Mouse (Mus musculus) intestine, embryonic 14.5 days (tissue): ENCODE results near the gene Sertad1. TPM values are rescaled to one million over a fixed set of nuclear protein-coding genes. Genes with fewer than 3 reads are reported as not detected.

ENCODE experiments used
- ATAC-seq: fragments of 200-750 bp; cut with Nextera tagmentation; replicated peaks from 2 replicates; pipeline ENCODE4 v1.8.0; 2017; ENCODE audit warnings: low read depth, moderate number of reproducible peaks, moderate TSS enrichment, moderate library complexity; ENCODE audit not compliant: low FRiP score, low TSS enrichment
- DNase-seq: peaks from one replicate; pipeline ENCODE4 v3.0.0-alpha.2; 2018; ENCODE audit warnings: low spot score
- H3K27ac ChIP-seq: fragments of 300-500 bp; sonication (generic); 2 replicates; pipeline ENCODE4 v1.5.1; 2014; ENCODE audit warnings: low read depth, mild to moderate bottlenecking, control low read depth
- H3K27me3 ChIP-seq: fragments of 300-500 bp; sonication (generic); replicated peaks from 2 replicates; pipeline ENCODE4 v1.6.1; 2014; ENCODE audit warnings: low read length, control low read depth; ENCODE audit not compliant: control insufficient read depth, insufficient read depth
- H3K36me3 ChIP-seq: fragments of 300-500 bp; sonication (generic); 2 replicates; pipeline ENCODE4 v1.6.1; 2014; ENCODE audit warnings: low read length, control low read depth; ENCODE audit not compliant: control insufficient read depth, insufficient read depth
- H3K4me1 ChIP-seq: fragments of 300-500 bp; sonication (generic); replicated peaks from 2 replicates; pipeline ENCODE4 v1.6.1; 2014; ENCODE audit warnings: low read length, control low read depth, mixed read lengths; ENCODE audit not compliant: control insufficient read depth, insufficient read depth
- H3K4me2 ChIP-seq: fragments of 300-500 bp; sonication (generic); 2 replicates; pipeline ENCODE4 v1.6.1; 2014; ENCODE audit warnings: low read length
- H3K4me3 ChIP-seq: fragments of 300-500 bp; sonication (generic); 2 replicates; pipeline ENCODE4 v1.5.1; 2014; ENCODE audit warnings: low read depth, low read length, control low read depth, mixed read lengths
- H3K9ac ChIP-seq: fragments of 300-500 bp; sonication (generic); 2 replicates; pipeline ENCODE4 v1.6.1; 2014; ENCODE audit warnings: mild to moderate bottlenecking, low read length
- H3K9me3 ChIP-seq: fragments of 300-500 bp; sonication (generic); 2 replicates; pipeline ENCODE4 v1.6.1; 2016; ENCODE audit warnings: low read length, control low read depth; ENCODE audit not compliant: control insufficient read depth
- WGBS: fragments of 180-500 bp; shearing (Covaris S2); extraction: QIAGEN DNeasy Blood & Tissue Kit; methylation state at CpG from one replicate; pipeline ENCODE4 v1.1.7; 2014; 5-methylcytosine and 5-hydroxymethylcytosine counted together
- polyA plus RNA-seq: library from polyadenylated mRNA; unstranded; fragments of >200 nt; fragmentation: Nextera tagmentation; extraction: Ambion mirVana; gene quantifications from 2 replicates; pipeline ENCODE4 v1.2.1, GENCODE M21; 2014

The Sertad1 gene
- polyA plus RNA-seq, 1 experiment from 2014 or later = 33.9 TPM

DNA sequence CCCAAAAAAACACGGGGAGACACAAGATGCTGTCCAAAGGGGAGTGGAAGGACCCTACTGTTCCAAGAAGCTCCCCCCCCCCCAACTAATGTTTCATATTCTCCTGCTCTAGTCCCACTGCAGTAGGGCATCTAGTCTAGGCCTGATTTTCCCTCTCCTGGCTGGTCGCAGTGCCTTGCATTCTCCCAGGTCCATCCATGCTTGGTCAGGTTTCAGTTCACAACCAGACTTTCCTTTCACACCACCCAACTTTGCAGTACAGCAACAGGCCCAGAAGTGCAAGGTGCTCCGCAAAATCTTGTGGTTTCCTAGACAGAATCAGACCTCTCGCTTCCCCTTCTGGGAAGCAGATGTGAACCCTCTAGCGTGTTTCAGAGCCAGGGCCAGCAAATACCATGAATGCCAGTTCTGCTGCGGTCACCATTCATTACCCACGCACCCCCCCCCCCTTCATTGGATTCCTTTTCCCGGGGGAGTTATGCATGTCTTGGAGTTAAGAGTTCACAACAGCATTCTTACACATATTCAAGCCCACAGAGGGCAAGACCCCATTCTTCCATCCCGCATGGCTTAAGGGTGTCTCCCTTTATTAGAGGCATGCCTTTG lies 20.2 kb downstream of the Sertad1 start:
- H3K27ac ChIP-seq = peak overlapping the region; percentile 99
- no peak for ATAC-seq
- peak overlapping the region; percentile 68 for H3K4me2 ChIP-seq
- peaks cover 11% of the 10 kb centered on the region; the same call in 1 of the 2 replicates for H3K4me1 ChIP-seq
- 36% methylated on average over 9 of the region's 9 CpGs for WGBS
- peak overlapping the region; percentile 63 for H3K4me3 ChIP-seq
- H3K9ac ChIP-seq = peak overlapping the region; percentile 75
- H3K36me3 ChIP-seq = no peaks in the 10 kb centered on the region
- H3K9me3 ChIP-seq = no peaks in the 10 kb centered on the region
- no peak for DNase-seq
- H3K27me3 ChIP-seq = no peaks in the 10 kb centered on the region

GRCm38 (mm10) chr7:27507711-27508647 lies 21.3 kb downstream of the Sertad1 start:
- Histone ChIP-seq H3K9ac (peak overlapping the region; percentile 75), H3K4me3 (peak overlapping the region; percentile 63), H3K4me2 (peak overlapping the region; percentile 68), H3K36me3 (no peaks in the 10 kb centered on the region), H3K4me1 (peaks cover 11% of the 10 kb centered on the region; the same call in 1 of the 2 replicates), H3K27me3 (no peaks in the 10 kb centered on the region), H3K27ac (peak overlapping the region; percentile 99), H3K9me3 (no peaks in the 10 kb centered on the region)
- ATAC-seq (peak; percentile 92), DNase-seq (peak; percentile 100)
- WGBS = 1% methylated on average over 54 of the region's 54 CpGs

- peak overlapping the region; percentile 68 for H3K4me2 ChIP-seq
- H3K27me3 ChIP-seq = no peaks in the 10 kb centered on the region
- H3K4me3 ChIP-seq = peak overlapping the region; percentile 63
- WGBS = 18% methylated on average over 6 of the region's 6 CpGs
- H3K4me1 ChIP-seq = peaks cover 11% of the 10 kb centered on the region; the same call in 1 of the 2 replicates
- no peaks in the 10 kb centered on the region for H3K36me3 ChIP-seq
- H3K9me3 ChIP-seq = no peaks in the 10 kb centered on the region
- peak overlapping the region; percentile 99 for H3K27ac ChIP-seq
- peak; percentile 52 for ATAC-seq
- DNase-seq = peak; percentile 75
- peak overlapping the region; percentile 29; the same call in 1 of the 2 replicates for H3K9ac ChIP-seq
Observed at GRCm38 (mm10) chr7:27508648-27509005, 21.9 kb downstream of the Sertad1 start.

DNA sequence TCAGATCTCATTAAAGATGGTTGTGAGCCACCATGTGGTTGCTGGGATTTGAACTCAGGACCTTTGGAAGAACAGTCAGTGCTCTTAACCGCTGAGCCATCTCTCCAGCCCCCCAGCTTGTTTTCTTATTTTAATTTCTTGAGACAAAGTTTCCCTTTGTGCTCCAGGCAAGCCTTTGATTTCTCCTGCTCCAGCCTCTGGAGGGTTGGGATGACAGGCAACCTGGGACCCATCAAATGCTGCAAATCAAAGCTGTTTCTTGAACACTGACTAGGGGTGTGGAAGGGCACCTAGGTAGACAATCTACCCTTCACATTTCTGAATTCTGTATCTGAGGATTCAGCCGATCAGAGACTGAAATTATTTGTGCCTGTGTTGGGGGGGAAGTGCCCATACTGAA lies 24.1 kb downstream of the Sertad1 start:
- Histone ChIP-seq H3K4me3 (no peak overlapping the region), H3K27ac (no peak overlapping the region), H3K27me3 (no peaks in the 10 kb centered on the region), H3K4me2 (no peak overlapping the region), H3K9me3 (no peaks in the 10 kb centered on the region), H3K9ac (no peak overlapping the region), H3K4me1 (peaks cover 11% of the 10 kb centered on the region; the same call in 1 of the 2 replicates), H3K36me3 (no peaks in the 10 kb centered on the region)
- no peak for DNase-seq
- ATAC-seq = no peak
- 88% methylated on average over 2 of the region's 2 CpGs for WGBS

GRCm38 (mm10) chr7:27514961-27515360 lies 28.3 kb downstream of the Sertad1 start:
- peaks cover 12% of the 10 kb centered on the region; the same call in 1 of the 2 replicates for H3K36me3 ChIP-seq
- WGBS = 69% methylated on average over 9 of the region's 9 CpGs
- DNase-seq (no peak), ATAC-seq (no peak)
- H3K27me3 ChIP-seq = no peaks in the 10 kb centered on the region
- no peak overlapping the region for H3K4me2 ChIP-seq
- no peak overlapping the region for H3K4me3 ChIP-seq
- H3K4me1 ChIP-seq = no peaks in the 10 kb centered on the region; the same call in 1 of the 2 replicates
- H3K9ac ChIP-seq = no peak overlapping the region
- H3K27ac ChIP-seq = no peak overlapping the region
- H3K9me3 ChIP-seq = peaks cover 7% of the 10 kb centered on the region; the same call in 1 of the 2 replicates

DNA sequence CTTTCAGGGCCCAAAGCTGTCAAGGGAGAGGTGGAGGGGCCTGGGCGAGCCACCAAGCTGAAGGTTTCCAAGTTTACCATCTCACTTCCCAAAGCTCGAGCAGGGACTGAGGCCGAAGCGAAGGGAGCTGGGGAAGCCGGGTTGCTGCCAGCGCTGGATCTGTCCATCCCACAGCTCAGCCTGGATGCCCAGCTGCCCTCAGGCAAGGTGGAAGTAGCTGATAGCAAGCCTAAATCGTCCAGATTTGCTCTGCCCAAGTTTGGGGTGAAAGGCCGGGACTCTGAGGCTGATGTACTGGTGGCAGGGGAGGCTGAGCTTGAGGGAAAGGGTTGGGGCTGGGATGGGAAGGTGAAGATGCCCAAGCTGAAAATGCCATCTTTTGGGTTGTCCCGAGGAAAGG lies 31.6 kb downstream of the Sertad1 start:
- DNase-seq (no peak), ATAC-seq (no peak)
- Histone ChIP-seq H3K36me3 (peaks cover 12% of the 10 kb centered on the region; the same call in 1 of the 2 replicates), H3K9ac (no peak overlapping the region), H3K4me3 (no peak overlapping the region), H3K4me1 (no peaks in the 10 kb centered on the region; the same call in 1 of the 2 replicates), H3K27ac (no peak overlapping the region), H3K27me3 (no peaks in the 10 kb centered on the region), H3K9me3 (peaks cover 7% of the 10 kb centered on the region; the same call in 1 of the 2 replicates), H3K4me2 (no peak overlapping the region)
- 83% methylated on average over 9 of the region's 9 CpGs for WGBS

DNA sequence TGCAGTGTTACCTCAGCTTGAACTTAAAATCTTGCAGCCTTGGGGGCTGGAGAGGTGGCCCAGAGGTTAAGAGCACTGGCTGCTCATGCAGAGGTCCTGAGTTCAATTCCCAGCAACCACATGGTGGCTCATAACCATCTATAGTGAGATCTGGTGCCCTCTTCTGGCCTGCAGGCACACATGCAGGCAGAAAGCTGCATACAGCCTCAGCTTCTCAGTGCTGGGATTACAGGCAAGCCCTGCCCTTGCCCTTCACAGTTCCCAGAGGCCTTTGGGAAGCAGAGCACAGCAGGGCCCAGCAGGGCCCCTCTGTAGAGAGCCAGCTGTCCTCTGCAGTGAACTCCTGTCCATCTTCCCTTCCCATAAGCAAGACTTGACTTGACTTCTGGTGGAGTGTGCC lies 33.4 kb downstream of the Sertad1 start:
- Histone ChIP-seq H3K4me3 (no peak overlapping the region), H3K4me1 (no peaks in the 10 kb centered on the region), H3K27me3 (no peaks in the 10 kb centered on the region), H3K27ac (no peak overlapping the region), H3K9ac (no peak overlapping the region), H3K9me3 (peaks cover 7% of the 10 kb centered on the region; the same call in 1 of the 2 replicates), H3K4me2 (no peak overlapping the region), H3K36me3 (peaks cover 12% of the 10 kb centered on the region; the same call in 1 of the 2 replicates)
- no peak for DNase-seq
- ATAC-seq = no peak

DNA sequence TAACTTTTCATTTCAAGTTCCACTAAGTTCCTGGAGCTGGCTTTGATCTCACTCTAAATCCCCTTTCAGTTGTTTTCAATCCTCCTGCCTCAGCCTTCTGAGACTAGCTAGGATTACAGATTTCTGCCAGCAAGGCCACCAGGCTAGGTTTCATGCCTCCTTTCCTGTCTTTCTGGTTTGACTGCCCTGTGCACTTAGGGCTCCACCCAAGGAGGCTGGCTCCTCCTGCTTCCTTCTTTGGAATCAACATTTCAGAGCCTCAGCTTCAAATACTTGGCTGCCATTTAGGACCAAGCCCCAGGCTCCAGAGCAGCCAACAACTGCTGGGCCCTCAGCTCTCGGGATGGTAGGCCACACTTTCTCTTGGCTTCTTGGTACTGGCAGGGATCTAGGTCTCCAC lies 33.9 kb downstream of the Sertad1 start:
- Histone ChIP-seq H3K27ac (no peak overlapping the region), H3K4me3 (no peak overlapping the region), H3K4me2 (no peak overlapping the region), H3K36me3 (peaks cover 12% of the 10 kb centered on the region; the same call in 1 of the 2 replicates), H3K9ac (no peak overlapping the region), H3K27me3 (no peaks in the 10 kb centered on the region), H3K4me1 (no peaks in the 10 kb centered on the region), H3K9me3 (peaks cover 7% of the 10 kb centered on the region; the same call in 1 of the 2 replicates)
- WGBS = 67% methylated on average over 1 of the region's 1 CpGs
- DNase-seq (no peak), ATAC-seq (no peak)
